Mouse (Mus musculus) v-Abl transformed pro-B cells (cell line): ENCODE results near the gene Rfx2.

ENCODE experiments used
- in situ Hi-C, 2 experiments: fragments of 400-800 bp; cut with MboI; formaldehyde crosslinking; loops; one replicate each; pipeline ENCODE4 v1.15.1; 2025; ENCODE audit not compliant: unreplicated experiment in 2 of 2

The Rfx2 gene

DNA sequence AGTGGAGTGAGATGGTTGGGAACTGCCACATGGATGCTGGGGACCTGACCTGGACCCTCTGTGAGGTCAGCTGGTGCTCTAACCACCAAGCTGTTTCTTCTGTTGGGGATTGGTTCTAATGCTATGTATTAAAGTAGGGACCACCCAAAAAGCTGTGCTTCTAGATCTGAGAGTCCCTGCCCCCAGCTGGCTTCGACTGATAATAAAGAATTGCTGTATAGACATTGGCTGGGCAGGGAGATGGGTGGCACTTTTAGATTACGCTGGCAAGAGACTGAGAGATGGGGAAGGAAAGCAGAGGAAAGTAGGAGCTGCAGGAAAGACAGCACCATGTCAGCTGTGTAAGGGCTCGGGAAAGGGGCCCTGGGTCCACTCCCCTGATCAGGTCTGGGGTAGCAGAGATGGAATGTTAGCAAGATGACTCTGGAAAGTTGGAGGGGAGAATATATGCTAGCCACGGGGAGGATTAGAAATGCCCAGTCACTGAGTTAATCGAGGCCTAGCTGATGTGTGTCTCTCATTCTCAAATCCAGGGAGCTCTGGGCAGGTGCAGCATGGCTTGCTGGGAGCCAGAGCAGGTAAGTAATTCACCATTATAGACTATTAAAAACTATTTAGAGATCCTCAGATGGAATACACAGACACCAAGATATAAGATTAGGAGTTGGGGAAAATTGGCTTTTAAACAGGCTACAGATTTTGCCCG lies 37.0 kb downstream of the Rfx2 start:
- in situ Hi-C loops = no loop called here

- in situ Hi-C loops = no loop called here
These were observed 38.2 kb downstream of the Rfx2 start for GRCm38 (mm10) chr17:56792588-56792987.

DNA sequence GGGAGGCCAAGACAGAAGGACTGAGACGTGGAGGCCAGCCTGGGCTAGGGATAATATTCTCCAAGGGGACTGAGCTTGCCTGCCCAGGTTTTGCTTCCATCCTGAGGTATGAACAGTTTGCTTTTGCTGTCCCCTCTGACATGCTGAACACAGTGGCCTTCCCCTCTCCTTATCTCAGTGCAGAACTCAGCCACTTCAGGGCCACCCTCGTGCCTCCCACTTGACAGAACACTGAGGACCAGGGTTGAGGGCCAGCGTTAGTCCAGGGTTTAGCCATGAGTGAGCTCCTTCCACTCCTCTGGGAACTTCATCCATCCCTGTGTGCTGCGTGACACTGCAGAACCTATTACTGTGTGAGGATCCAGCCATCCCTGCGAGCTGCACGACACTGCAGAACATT lies 41.5 kb downstream of the Rfx2 start:
- in situ Hi-C loops = no loop called here

DNA sequence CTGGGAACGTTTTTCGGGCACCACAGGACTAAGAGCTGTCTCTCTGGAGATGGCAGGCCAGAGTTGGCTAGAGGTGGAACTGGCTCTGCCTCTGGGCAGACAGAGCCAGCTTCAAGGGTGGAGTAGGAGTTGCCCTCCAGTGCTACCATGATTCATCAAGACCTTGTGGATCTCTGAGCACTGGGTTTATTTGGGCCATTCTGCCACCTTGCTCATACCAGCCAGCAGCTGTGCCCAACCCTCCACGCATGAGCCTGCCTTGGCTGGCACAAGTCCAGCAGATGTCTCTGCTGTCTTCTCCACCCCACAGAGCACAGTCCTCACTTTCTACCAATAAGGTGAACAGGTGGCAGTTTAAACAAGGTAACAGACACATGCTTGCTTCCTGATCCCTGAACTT lies 41.9 kb downstream of the Rfx2 start:
- in situ Hi-C loops = no loop called here

DNA sequence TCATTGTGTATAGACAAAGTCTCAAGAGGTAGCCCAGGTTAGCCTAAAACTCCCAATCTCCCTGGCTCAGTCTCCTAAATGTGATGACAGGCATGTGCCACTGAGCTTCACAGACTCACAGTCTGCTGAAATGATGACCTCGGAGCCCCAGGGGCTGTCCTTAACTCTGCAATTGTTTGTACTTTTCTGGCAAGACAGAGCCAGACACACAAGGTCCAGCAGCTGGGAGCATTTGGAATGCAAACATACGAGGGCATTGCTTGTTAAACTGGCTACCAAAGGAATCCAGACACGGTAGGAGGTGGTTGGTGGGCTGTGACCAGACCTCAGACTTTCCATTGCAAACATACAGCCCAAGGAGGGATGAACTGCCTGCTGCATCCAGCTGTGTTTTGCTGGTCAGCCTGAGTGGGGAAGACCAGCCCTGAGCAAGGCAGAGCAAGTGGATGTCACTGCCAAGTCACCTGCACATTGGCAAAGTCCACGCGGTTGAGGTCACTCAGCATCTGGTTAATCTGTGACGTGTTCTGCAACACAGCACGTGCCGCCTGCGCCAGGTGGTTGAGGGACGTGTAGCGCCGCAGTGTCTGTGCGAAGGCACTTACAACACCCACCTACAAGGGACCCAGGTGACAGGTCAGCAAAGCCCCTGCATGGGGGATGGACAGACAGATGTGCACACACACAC lies 50.4 kb downstream of the Rfx2 start:
- in situ Hi-C loops = no loop called here

GRCm38 (mm10) chr17:56778779-56779362 lies 51.9 kb downstream of the Rfx2 start:
- in situ Hi-C loops = no loop called here

- in situ Hi-C loops = no loop called here
These were observed 53.2 kb downstream of the Rfx2 start for GRCm38 (mm10) chr17:56777568-56777967.

DNA sequence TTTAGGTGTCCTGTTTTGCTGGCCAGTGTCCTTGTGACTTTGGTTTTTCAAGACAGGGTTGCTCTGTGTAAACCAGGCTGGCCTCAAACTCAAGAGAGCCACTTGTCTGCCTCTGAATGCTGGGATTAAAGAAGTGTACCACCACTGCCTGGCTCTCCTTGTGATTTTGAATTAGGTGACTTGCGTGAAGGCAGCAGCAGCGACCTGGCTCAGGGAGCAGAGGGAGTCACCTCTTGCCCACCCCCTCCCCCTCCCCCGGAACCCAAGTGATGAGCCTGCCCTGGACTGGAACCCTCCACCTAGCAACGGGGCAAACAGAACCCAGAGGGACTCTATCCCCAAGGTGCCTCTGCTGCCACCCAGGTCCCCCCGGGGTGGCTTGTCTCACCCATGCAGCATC lies 60.9 kb downstream of the Rfx2 start, which contains the start of gene Prr22:
Prr22 (plus strand) TSS at position 301 of the 400 bp plus-strand sequence.
- in situ Hi-C loops = loop anchor here in 1 of 2 experiments (10.0 kb wide), 1 partner anchor 95 kb away; the partner anchor contains the start of gene Ranbp3

DNA sequence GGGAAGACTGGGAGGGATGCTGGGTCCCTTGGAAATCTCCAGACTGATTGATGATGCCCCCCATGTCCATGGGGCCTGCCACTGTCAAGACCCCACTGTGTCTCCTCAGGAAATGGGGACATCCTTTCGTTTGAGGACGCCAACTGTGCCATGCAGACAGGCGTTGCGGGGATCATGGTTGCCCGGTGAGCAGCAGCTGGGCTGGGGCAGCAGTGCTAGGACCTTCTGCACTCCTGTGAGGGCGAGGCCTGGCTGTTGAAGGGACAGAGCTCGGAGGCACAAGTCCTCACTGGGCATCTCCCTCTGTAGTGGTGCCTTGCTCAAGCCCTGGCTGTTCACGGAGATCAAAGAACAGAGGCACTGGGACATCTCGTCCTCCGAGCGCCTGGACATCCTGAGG lies 61.9 kb downstream of the Rfx2 start:
- in situ Hi-C loops = loop anchor here in 1 of 2 experiments (10.0 kb wide), 1 partner anchor 94 kb away; the partner anchor contains the start of gene Ranbp3

DNA sequence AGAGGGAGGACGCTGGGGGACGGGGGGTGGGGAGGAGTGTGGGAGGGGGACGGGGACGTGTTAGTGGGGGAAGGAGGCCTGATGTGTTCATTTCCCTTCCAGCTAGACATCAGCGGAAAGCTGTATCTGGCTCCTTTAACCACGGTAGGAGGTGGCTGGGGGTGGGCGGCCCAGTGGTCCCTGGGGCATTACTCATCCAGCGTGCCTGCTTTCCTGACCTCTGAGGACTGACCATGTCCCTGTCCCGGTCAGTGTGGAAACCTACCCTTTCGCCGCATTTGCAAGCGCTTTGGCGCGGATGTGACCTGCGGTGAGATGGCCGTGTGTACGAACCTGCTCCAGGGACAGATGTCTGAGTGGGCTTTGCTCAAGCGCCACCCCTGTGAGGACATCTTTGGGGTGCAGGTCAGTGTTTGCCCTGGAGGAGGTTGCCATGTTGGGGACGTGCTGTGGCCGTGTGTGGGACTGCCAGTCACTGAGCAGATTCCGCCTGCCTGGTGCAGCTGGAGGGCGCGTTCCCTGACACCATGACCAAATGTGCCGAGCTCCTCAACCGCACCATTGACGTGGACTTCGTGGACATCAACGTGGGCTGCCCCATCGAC lies 63.2 kb downstream of the Rfx2 start:
- in situ Hi-C loops = loop anchor here in 1 of 2 experiments (10.0 kb wide), 1 partner anchor 93 kb away; the partner anchor contains the start of gene Ranbp3

DNA sequence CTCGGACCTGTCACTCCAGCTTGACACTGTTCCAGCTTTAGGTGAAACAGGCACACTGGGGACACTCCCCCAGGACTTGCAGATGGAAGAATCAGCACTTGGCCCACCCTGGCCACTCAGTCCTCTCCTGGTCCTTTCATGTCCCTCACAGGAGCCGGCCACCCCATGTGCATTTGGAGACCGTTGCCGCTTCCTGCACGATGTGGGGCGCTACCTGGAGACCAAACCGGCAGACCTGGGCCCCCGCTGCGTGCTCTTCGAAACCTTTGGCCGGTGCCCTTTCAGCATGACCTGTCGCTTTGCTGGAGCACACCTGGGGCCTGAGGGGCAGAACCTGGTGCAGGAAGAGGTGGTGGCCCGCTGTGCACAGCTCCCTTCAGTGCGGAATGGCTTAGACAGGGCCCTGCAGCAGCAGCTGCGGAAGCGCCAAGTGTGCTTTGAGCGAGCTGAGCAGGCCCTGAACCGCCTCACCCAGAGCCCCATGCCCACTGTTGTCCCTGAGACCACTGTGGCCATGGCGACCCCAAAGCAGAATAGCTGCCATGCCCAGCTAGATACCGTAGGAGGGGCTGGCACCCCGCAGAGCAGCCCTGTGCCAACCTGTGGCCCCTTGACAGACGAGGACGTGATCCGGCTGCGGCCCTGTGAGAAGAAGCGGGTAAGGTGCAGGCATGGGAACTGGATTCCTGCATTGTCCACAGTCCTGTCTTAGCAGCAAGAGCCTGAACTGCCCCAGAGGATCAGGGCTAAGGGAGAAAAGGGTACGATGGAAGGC lies 64.0 kb downstream of the Rfx2 start:
- in situ Hi-C loops = loop anchor here in 1 of 2 experiments (10.0 kb wide), 1 partner anchor 92 kb away; the partner anchor contains the start of gene Ranbp3

DNA sequence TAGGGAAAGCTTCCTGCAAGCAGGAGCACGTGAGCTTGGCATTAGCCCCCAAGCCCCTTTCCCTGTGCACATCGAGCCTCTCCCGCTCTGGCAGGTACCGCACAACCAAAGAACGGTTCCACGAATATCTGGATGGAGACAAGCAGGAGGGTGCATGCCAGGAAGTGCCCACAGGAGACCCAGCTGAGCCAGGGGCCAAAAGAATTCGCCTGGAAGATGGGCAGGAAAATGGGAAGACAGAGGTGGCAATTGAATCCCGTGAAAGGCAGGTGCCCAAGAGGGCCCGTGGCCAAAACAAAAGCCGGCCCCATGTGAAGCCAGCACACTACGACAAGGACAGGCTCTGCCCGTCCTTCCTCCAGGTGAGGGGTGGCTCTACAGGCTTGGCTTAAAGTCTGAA lies 65.4 kb downstream of the Rfx2 start:
- in situ Hi-C loops = loop anchor here in 1 of 2 experiments (10.0 kb wide), 1 partner anchor 91 kb away; the partner anchor contains the start of gene Ranbp3

- in situ Hi-C loops = loop anchor here in 1 of 2 experiments (5.0 to 10.0 kb wide), 3 partner anchors 47 to 182 kb away; partner anchors contain the start of genes Ndufa11, Ranbp3, Safb and Safb2
These were observed 66.1 kb downstream of the Rfx2 start, which contains the start of gene Dus3l for GRCm38 (mm10) chr17:56764474-56765354. Gene Dus3l (plus strand): TSS chr17:56764757.

DNA sequence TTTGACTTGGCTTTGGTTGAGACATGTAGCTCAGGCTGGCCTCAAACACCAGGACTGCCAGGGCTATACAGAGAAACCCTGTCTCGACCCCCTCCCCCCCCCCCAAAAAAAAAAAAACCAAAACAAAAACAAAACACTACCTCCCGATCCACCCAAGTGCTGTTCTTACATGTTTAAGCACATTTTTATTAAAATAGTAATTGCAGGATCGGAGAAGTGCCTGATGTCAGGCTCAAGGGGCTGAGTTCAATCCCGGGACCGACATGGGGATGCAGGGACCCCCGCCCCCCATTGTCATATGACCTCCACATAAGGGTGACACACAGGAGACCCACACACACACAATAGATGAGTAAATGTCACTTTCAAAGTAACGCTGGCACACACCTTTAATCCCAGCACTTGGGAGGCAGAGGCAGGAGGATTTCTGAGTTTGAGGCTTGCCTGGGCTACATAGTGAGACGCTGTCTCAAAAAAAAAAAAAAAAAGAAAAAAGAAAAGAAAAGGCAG lies 67.0 kb downstream of the Rfx2 start:
- in situ Hi-C loops = loop anchor here in 1 of 2 experiments (5.0 to 10.0 kb wide), 3 partner anchors 46 to 181 kb away; partner anchors contain the start of genes Ndufa11, Ranbp3, Safb and Safb2

- in situ Hi-C loops = loop anchor here in 1 of 2 experiments (5.0 to 10.0 kb wide), 3 partner anchors 46 to 181 kb away; partner anchors contain the start of genes Ndufa11, Ranbp3, Safb and Safb2
These were observed 67.8 kb downstream of the Rfx2 start for GRCm38 (mm10) chr17:56762769-56763731.

DNA sequence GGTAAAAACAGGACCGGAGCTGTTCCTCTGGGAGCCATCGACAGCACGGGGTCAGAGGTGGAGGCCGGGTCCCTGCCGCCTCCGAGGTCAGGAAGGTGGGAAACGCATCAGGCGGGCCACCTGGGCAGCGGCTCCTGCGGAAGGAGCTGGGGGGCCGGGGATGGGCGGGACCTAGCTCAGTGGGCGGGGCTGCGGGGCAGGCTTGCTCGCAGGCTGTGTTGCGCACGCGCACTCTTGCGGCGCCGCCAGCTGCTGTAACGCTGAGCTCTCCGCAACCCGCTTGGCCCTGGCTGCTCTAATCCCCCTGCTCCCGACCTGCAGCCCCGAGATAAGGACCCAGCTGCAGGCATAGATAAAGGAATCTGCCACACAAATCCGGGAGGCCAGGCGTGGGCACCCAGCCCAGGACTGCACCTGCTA lies 68.8 kb downstream of the Rfx2 start:
- in situ Hi-C loops = loop anchor here in 1 of 2 experiments (5.0 to 10.0 kb wide), 3 partner anchors 45 to 180 kb away; partner anchors contain the start of genes Ndufa11, Ranbp3, Safb and Safb2

DNA sequence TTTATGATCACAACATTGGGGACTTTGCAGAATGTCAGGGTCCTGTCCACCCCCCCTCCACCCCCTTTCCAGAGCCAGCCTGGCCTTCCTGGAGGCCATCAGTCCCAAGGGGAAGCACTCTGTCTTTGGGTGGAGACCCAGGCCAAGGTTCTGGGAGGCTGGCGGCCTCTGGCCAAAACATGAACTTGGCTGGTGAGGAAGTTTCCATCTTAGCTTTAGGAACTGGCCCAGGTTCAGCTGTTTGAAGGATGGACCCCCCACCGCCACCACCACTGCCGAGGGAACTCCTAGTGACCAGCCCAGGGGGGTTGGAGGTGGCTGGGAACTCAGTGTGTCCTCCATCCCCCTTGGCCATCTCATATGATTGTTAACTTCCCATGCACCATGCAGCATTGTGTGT lies 69.7 kb downstream of the Rfx2 start:
- in situ Hi-C loops = loop anchor here in 1 of 2 experiments (5.0 to 10.0 kb wide), 3 partner anchors 44 to 179 kb away; partner anchors contain the start of genes Ndufa11, Ranbp3, Safb and Safb2
